Mouse (Mus musculus): Measurements from ENCODE around the gene Shtn1.

The Shtn1 gene
- long read RNA-seq, experiment 1, partial matches to known transcripts = 5 of 7 reads
- long read RNA-seq, experiment 1, other reads (novel, unspliced or antisense) = 1 of 7 reads
- long read RNA-seq, experiment 2, partial matches to known transcripts = 3 of 9 reads
- long read RNA-seq, experiment 2, other reads (novel, unspliced or antisense) = 6 of 9 reads

- intact Hi-C loops (cut with DNase I) = no loop called here
Measured at GRCm38 (mm10) chr19:59075472-59076101, at the start of gene Shtn1. Gene Shtn1, minus strand, starts transcription at chr19:59076100.

DNA sequence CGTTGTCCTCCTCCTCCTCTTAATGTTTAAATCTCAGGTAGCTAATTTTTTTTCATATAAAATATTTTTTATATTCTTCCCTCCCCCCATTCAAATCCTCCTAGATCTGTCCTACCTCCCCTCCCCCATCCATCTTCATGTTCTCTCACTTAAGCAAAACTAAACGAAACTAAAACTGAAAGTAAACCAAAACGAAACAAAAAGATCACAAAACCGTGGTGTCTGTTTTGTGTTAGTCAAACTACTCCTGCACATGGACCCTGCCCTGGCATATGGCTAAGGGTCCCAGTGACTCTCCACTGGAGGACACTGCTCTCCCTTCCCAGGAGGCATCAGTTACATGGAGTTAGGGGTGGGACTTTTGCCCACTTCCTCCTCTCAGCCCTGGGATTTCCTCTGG, 38.3 kb upstream of the Shtn1 start:
- intact Hi-C loops (cut with DNase I) = no loop called here

- intact Hi-C loops (cut with DNase I) = no loop called here
Measured at GRCm38 (mm10) chr19:59109937-59110336, 34.0 kb upstream of the Shtn1 start.

DNA sequence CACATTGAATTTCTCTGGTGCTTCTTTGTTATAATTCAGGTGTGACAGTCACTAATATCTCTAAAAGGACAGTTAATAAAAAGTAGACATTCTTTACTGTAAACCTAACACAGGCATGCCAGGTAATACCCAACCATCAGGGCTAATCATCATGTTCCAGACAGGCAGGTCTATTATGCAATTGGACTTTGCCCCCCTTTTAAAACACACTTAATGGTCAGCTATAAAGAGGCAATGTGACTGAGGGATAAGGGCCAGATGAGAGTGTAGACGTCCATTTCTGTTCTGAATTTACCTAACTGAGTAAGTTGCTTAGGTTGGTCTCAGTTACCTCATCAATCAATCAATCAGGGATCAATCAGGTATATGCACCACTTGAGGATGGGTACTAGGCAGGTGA, 22.4 kb upstream of the Shtn1 start:
- intact Hi-C loops (cut with DNase I) = no loop called here

DNA sequence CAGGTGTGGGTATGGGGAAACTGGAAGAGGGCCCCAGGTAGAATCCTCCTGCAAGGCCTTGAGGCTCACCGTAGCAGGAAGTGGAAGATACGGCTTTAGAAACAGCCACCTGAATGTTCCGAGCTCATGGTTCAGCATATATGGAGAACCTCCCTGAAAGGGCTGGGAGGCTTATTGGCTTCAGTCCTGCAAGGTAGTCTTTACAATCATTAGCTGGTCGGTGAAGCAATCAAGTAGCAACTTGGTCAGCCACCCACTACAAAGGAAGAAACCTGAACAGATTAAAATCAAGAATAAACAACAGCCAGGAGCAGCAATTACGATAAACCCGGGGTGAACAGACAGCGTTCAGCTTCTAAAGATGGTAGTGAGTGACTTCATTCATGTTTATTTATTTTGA, 16.4 kb upstream of the Shtn1 start:
- intact Hi-C loops (cut with DNase I) = no loop called here

DNA sequence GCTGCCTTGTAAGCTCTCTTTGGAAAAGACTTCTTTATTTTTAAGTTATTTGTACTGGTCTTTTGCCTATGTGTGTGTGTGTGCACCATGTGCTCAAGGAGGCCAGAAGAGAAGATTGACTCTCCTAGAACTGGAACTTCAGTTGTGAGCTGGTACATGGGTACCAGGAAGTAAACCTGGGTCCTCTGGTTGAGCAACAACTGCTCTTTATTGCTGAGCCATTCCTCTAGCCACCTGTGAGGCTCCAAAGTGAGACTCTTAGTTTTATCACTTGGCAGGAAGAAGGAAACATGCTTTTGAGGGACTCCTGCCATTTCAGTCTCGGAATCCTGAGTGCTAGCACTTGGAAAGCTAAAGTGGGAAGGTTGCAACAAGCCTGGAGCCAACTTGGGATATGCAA, 14.4 kb upstream of the Shtn1 start:
- intact Hi-C loops (cut with DNase I) = no loop called here

GRCm38 (mm10) chr19:59084296-59084695, 8.4 kb upstream of the Shtn1 start:
- intact Hi-C loops (cut with DNase I) = no loop called here

DNA sequence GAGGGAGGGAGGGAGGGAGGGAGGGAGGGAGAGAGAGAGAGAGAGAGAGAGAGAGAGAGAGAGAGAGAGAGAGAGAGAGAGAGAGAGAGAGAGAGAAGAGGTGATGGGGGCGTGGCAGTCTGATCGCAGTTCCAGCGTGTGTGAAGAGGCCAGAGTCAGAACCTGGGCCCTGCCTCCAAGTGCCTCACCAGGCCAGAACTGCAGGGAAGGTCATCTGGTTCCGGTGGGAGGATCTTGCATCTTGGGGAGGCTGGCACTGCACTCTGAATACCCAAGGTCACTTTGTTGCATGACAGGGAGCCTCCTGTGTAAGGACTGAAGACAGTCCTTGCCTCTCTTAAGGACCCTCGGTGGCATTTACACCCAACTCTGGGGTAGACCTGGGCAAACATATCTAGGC, 231 bp upstream of the Shtn1 start:
- intact Hi-C loops (cut with DNase I) = no loop called here

GRCm38 (mm10) chr19:59074841-59075471, 944 bp downstream of the Shtn1 start:
- intact Hi-C loops (cut with DNase I) = no loop called here

GRCm38 (mm10) chr19:59074381-59074780, 1.5 kb downstream of the Shtn1 start:
- intact Hi-C loops (cut with DNase I) = no loop called here

DNA sequence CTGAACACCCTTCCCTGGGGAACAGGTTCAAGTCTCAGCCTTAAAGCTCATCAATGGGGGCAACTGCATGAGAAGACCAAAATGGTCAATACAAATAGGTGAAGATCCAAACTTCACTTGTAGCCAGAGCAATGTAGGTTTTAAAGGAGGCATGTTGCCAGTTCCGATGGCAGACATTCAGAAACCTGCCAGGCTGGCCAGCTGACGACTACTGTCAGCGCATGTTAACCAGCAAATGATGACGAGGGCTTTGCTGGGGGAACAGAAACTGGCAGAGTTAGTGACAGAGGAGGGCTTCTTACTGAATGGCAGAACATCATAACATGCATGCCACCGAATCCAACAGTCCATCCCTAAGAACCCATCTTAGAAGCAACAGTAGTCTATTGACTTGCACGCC, 2.9 kb downstream of the Shtn1 start:
- intact Hi-C loops (cut with DNase I) = no loop called here

GRCm38 (mm10) chr19:59071979-59072378, 3.9 kb downstream of the Shtn1 start:
- intact Hi-C loops (cut with DNase I) = no loop called here

GRCm38 (mm10) chr19:59071396-59071795, 4.5 kb downstream of the Shtn1 start:
- intact Hi-C loops (cut with DNase I) = no loop called here

DNA sequence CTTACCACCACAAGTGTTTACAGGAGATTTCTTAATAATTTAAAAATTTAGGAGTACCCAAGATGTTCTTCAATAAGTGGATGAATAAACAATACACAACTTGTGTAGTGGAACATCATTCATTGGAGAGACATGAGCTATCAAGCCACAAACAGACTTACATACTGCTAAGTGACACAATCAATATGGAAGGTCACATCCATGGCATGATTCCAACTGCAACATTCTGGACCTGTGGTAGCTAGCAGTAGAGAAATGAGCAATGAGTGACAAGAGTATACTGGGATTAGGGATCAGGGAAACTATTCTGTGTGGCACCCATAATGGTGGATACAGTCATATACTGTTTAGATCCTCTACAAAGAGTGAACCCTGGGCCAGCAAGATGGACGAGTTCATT, 8.2 kb downstream of the Shtn1 start:
- intact Hi-C loops (cut with DNase I) = no loop called here

- intact Hi-C loops (cut with DNase I) = no loop called here
Measured at GRCm38 (mm10) chr19:59066670-59067069, 9.2 kb downstream of the Shtn1 start.

DNA sequence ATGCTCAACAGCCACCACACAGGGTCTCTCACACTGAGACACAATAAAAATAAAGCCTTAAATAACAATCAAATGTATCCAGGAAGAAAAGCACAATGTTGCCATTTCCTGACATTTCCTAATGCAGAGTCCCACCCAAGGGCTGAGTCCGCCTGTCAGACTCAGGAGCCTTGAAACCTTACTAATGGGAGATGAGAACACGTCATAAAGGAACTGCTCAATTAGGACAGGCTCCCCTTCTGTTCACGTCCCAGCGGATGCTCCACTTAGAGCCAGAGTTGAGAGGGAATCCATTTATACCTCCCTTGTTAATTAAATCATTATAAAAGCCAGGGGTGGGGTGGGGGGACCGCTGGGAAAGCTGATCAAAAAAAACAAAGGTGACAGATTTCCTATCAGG, 9.8 kb downstream of the Shtn1 start:
- intact Hi-C loops (cut with DNase I) = no loop called here

DNA sequence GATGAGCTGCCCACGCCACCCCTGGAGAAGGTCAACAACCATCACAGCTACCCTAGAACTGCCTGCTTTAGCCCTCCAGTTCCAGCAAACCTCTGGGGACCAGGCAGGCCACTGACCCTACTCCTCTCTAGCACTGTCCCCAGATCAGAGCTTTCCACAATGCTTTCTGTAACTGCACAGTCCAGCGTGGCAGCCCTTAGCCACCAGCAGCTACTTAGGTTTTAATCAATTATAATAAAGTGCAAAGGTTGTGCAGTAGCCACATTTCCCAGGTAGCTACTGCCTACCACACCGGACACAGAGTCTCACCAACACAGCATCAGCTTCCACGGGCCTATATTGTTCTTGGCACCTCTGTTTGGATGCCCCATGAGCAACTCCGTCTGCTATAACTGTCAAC, 11.3 kb downstream of the Shtn1 start:
- intact Hi-C loops (cut with DNase I) = no loop called here

GRCm38 (mm10) chr19:59063568-59063967, 12.3 kb downstream of the Shtn1 start:
- intact Hi-C loops (cut with DNase I) = no loop called here

DNA sequence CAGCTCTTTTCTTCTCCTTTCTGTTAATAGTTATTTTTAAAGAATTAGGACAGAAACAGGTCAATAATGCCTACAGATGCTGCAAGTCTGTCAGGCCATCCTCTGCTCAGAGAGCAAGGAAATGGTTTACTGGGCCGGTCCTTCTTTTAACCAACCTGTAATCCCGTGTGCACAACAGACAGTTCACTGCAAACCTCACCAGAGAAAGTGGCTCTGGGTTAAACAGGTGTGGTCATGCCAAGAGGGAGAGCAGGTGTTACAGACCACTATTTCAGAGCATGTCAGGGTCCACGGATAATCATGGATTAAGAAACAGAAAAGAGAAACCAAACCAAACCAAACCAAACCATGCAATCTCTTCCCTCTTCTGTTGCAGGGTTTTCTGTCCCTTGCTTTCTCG, 17.8 kb downstream of the Shtn1 start:
- intact Hi-C loops (cut with DNase I) = no loop called here

DNA sequence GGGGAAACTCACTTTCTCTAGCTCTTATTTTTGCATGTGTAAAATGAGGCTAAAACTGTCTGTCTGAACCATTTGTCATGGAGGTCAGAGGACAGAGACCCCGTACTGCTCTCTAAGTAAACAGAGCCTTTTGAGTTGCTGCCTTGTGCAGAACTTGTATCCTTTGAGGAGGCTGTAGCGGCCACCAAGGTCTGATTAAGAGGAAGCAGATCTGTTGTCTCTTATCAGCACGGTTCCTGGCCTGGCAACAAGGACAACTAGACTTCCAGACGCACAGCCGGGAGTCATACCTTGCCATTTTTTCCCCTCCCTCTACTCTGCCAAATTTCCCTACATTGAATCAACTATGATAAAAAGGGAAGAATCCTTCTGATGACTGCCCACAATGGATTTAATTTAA, 18.5 kb downstream of the Shtn1 start:
- intact Hi-C loops (cut with DNase I) = no loop called here

DNA sequence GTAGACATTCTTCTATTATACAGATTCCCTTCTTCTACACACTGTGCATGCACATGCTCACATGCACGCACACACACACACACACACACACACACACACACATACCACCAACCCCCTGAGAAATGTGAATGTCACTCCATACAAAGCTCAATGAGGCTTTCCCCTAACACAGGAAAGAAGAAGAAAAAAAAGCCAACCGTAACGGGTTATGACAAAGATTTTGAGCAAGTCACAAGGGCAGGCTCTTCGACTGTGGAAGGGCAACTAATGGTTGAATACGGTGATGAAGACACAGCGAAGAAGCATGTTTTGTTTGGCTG, 21.3 kb downstream of the Shtn1 start:
- intact Hi-C loops (cut with DNase I) = no loop called here

DNA sequence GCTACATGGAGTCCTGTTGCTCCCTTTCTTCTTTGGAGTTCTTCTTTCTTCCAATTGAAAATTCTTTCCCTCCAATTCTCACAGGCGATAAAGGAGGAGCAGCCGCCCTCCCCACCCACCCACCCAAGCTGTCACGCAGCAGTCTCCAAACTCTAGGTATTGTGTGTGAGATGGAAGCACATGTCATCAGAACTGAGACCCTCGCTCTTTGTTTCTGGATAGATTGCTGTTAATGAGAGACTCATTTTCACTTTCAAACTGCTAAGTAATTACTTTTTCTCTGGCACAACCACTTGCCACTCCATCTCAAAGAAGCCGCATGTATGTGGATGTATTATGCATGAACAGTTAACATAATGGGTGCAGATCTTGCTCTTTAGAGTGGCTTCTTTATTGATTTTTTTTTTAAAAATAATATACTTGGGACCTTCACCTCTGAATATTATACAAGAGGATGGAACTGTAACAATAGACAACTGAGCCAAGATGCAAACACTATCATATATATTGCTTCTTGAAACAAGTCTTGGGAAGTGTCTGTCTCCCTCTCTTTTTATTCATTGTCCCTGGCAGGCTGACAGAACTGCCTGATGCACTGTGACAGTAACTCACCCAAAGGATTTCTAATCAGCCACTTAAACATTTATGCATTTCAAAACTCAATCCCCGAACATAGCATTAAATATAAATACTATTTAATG, 21.8 kb downstream of the Shtn1 start:
- intact Hi-C loops (cut with DNase I) = no loop called here
